Mouse (Mus musculus): ENCODE measurements around the gene Nmral1. TPM values are rescaled to one million over a fixed set of nuclear protein-coding genes. Genes with fewer than 3 reads are reported as not detected.

Nmral1 gene
- total and polyA plus RNA-seq, 3 experiments: 54.6 to 60.4 TPM; not detected in 1

DNA sequence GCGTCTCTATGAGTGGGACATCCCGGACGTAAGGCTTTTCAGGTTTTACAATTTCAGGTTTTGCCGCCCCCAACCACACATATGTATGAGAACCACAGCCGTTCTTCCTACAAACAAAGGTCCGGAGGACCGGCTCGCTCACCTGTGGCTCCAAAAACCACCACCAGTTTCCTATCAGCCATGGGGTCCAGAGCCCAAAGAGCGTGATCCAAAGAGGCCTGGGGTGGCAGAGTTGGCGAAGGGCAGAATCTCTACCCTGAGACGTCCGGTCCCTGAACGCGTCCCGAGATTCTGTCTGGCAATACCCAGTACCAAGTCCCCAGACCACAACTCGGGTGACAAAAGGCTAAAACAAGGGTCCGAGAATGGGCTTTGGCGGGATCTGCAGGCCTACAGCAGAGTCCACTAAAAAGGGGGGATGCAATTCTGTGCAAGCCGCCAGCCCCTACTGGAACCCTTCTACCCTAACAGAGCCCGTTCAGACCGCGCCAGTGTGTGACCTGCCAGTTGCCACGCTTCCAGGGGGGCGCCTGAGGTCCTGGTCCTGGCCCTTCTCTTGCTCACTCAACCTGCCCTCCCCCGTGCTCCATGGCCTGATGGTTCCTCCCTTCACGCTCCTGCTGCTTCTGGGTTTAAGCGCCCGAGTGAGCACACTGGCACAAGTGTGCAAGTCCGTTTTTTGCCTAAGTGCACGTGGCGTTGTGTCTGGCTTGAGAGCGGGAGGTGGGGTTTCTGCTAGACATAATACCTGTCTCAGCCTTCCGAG is at the start of gene Nmral1 (continued):
- no peak for TF ChIP-seq MEF2A (IDR thresholded peaks at IDR 0.05; ENCODE audit: extremely low read depth, insufficient replicate concordance, low read depth, low read length, poor library complexity, severe bottlenecking)
- TF ChIP-seq GABPA (IDR thresholded peaks at IDR 0.05; ENCODE audit: low read depth, low read length): no peak

DNA sequence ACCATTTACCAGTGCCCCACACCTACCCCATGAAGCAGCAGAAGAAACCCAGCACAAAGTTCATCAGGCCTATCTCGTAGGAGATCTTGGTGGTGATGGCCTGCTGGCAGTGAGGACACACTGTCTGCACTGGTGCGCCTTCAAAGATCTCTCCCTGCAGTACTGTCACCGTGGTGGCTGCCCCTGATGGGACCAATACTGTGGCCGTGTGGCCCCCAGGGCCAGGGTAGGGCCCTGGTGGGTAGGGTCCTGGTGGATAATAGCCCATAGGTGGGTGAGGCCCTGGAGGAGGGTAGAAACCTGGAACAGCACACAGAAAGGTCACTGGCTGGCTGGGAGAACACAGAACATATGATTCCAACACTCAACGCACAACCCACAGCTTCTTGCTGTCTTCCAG is 49.6 kb upstream of the Nmral1 start:
- Histone ChIP-seq H3K79me2 (ENCODE audit: control insufficient read depth, insufficient read depth, low read length, poor library complexity) (0 out of 2 replicates have a peak, but pooled peaks cover 1% of the 10 kb centered on the region), H3K4me3 (ENCODE audit: control insufficient read depth in 1 of 2, insufficient read depth in 1 of 2, low read depth in 2 of 2, low read length in 2 of 2) (no peak overlapping the region), H3K36me3 (ENCODE audit: control insufficient read depth in 1 of 2, insufficient read depth in 2 of 2, low read length in 2 of 2) (peaks cover 2 to 4% of the 10 kb centered on the region in 2 experiments; a peak in 2 of 4 replicates), H3K27me3 (ENCODE audit: control insufficient read depth in 1 of 2, insufficient read depth in 2 of 2, low read length in 2 of 2) (no peaks in the 10 kb centered on the region), H3K9me3 (replicated peaks; ENCODE audit: insufficient read depth, low read length) (no peaks in the 10 kb centered on the region), H3K9ac (ENCODE audit: control insufficient read depth, low read depth, low read length, poor library complexity, severe bottlenecking) (no peak overlapping the region), H3K4me1 (ENCODE audit: control insufficient read depth in 1 of 2, insufficient read depth in 2 of 2, low read length in 2 of 2) (no peaks in the 10 kb centered on the region), H3K27ac (ENCODE audit: control insufficient read depth, low read depth, low read length) (no peak overlapping the region)
- no peak for DNase-seq (ENCODE audit: low read depth, low spot score)
- no peak for TF ChIP-seq MYB (IDR thresholded peaks at IDR 0.05; ENCODE audit: low read depth, low read length)
- no peak for TF ChIP-seq CHD1 (IDR thresholded peaks at IDR 0.05; ENCODE audit: low read depth, low read length)
- no peak for TF ChIP-seq POLR2AphosphoS2 (IDR thresholded peaks at IDR 0.05; ENCODE audit: low read length)

DNA sequence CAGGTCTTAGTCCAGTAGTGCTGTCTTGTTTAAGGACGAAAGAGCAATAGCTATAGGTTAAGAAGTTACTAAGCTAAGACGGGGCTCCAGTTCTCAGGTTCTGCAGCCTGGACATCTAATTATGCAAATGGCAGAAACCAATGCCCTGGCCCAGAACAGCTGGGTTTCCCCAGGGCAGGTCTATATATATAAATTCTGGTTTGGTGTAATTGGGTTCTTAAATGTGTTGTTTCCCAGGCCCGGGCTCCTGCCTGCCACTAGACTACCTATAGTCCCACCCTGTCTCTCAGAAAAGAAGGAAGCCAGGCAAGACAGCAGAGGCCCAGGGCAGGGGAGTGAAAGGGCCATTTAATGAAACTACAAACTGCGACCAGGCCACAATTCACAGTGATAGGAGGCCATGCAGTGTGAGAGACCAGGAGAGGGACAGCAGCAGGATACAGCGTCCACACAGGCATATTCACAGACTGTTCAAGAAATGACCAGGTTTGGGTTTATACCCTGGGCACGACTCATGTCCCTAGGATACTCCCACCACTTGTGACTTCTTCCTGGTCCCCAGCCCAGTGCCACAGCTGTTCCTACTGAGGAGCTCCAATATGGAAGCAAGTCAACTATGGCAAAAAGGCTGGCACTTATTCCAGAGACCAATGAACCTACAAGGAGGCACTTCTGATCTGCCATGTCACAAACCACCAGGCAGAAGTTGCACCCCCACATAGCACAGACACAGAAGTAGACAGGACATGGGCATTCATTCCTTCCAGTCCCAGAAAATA is 48.0 kb upstream of the Nmral1 start:
- no peak overlapping the region for H3K4me3 ChIP-seq (ENCODE audit: control insufficient read depth in 1 of 2, insufficient read depth in 1 of 2, low read depth in 2 of 2, low read length in 2 of 2)
- H3K79me2 ChIP-seq (ENCODE audit: control insufficient read depth, insufficient read depth, low read length, poor library complexity): no peaks in the 10 kb centered on the region
- no peak overlapping the region for H3K9ac ChIP-seq (ENCODE audit: control insufficient read depth, low read depth, low read length, poor library complexity, severe bottlenecking)
- DNase-seq (ENCODE audit: low read depth, low spot score): no peak
- H3K9me3 ChIP-seq (replicated peaks; ENCODE audit: insufficient read depth, low read length): no peaks in the 10 kb centered on the region
- H3K4me1 ChIP-seq (ENCODE audit: control insufficient read depth in 1 of 2, insufficient read depth in 2 of 2, low read length in 2 of 2): no peaks in the 10 kb centered on the region
- no peaks in the 10 kb centered on the region for H3K27me3 ChIP-seq (ENCODE audit: control insufficient read depth in 1 of 2, insufficient read depth in 2 of 2, low read length in 2 of 2)
- TF ChIP-seq NRF1 (IDR thresholded peaks at IDR 0.05; ENCODE audit: insufficient read depth, low read depth, low read length, poor library complexity, severe bottlenecking) (no peak), MAX (IDR thresholded peaks at IDR 0.05; ENCODE audit: low read length) (no peak), TCF12 (IDR thresholded peaks at IDR 0.05; ENCODE audit: low read depth, low read length) (no peak), ZMIZ1 (IDR thresholded peaks at IDR 0.05; ENCODE audit: low read depth, low read length) (peak; percentile 44; the same call in 1 of the 2 replicates), POLR2AphosphoS2 (IDR thresholded peaks at IDR 0.05; ENCODE audit: low read length) (no peak), JUND (IDR thresholded peaks at IDR 0.05; ENCODE audit: low read depth, low read length) (no peak), TBP (IDR thresholded peaks at IDR 0.05; ENCODE audit: low read depth, low read length) (no peak)
- peaks cover 0 to 5% of the 10 kb centered on the region in 2 experiments; a peak in 2 of 4 replicates for H3K36me3 ChIP-seq (ENCODE audit: control insufficient read depth in 1 of 2, insufficient read depth in 2 of 2, low read length in 2 of 2)
- H3K27ac ChIP-seq (ENCODE audit: control insufficient read depth, low read depth, low read length): no peak overlapping the region
